Mouse (Mus musculus): ENCODE measurements around the gene Olfr1466. TPM values are rescaled to one million over a fixed set of nuclear protein-coding genes. Genes with fewer than 3 reads are reported as not detected.

The Olfr1466 gene
- not detected for total RNA-seq (2021)
- long read RNA-seq, experiment 1: 0 reads
- long read RNA-seq, experiment 2: 0 reads

DNA sequence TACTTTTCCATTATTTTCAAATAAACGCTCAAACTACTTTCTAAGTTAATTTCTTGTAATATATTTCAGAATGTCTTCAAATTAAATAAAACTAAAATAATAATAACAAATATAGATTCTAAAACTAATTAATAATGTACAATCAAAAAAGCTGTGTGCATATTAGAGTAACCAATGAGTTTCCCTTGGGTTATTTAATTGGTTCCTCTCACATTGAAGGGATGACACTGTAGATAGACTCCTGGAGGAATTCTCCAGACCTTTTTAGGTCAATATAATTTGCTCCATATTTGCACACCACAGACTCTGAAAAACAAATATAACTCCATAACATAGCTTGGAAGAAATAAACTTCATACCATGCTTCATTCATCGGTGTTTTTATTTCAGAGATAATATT lies at the start of gene Olfr1466:
Gene Olfr1466 (plus strand): TSS at position 301 of the 400 bp plus-strand sequence.
- H3K27ac ChIP-seq: no peak within 1 kb of the TSS
- DNase-seq (ENCODE audit: extremely low spot score in 1 of 2, low spot score in 2 of 2): no peak
- H3K4me3 ChIP-seq: no peak within 1 kb of the TSS
- TF ChIP-seq CTCF (IDR thresholded peaks at IDR 0.05): no peak
- intact Hi-C loops (cut with DNase I): no loop called here

DNA sequence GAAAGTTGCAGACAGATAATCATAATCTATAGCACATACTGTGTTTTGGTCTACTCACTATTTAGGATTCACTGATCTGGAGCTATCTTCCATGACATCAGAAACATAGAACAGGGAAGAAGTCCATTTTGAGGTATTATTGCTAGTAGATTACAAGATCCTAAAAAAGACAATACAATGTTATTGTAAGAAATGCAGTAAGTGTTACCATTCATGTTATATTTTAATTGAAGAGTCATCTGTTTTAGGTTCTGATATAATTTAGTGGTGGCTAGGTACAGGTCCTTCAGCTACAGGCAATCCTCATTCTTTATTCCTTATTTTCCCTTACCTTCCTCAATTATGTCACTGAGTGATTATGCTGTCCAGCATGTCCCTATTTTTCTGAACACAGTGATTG lies 23.2 kb upstream of the Olfr1466 start, which contains the start of gene Olfr1465:
Gene Olfr1465 (minus strand): TSS at position 101 of the 400 bp plus-strand sequence.
- Histone ChIP-seq H3K27ac (no peak within 1 kb of the TSS), H3K4me3 (no peak within 1 kb of the TSS)
- TF ChIP-seq CTCF (IDR thresholded peaks at IDR 0.05): no peak
- intact Hi-C loops (cut with DNase I): loop anchor here (2.0 kb wide), 1 partner anchor 35 kb away; no protein-coding TSS in a partner anchor
- no peak for DNase-seq (ENCODE audit: extremely low spot score in 1 of 2, low spot score in 2 of 2)

DNA sequence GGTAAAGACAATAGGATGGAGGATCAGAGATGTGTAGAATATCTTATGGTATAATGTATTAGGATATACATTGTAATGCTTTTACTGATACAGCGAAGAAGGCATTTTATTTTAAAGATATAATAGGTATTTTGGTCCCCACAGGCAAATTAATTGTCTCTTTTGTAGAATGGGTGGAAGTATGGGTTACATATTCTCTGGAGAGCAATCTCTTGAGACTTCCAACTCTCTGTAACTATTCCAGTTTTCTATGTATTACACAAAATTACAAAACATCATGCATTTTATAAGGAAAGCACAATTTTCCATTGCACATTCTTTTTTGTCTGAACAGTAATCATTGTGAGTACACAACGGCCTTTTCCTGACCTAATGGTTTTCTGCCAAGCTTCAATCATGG lies 23.3 kb downstream of the Olfr1466 start, which contains the start of gene Olfr1467:
Gene Olfr1467 (plus strand): TSS at position 301 of the 400 bp plus-strand sequence.
- DNase-seq (ENCODE audit: extremely low spot score in 1 of 2, low spot score in 2 of 2): no peak
- Histone ChIP-seq H3K27ac (no peak within 1 kb of the TSS), H3K4me3 (no peak within 1 kb of the TSS)
- TF ChIP-seq CTCF (IDR thresholded peaks at IDR 0.05): no peak
- intact Hi-C loops (cut with DNase I): no loop called here

Other genes with a start within 250 kb of the Olfr1466 start
- gene Olfr1457, start 241.0 kb upstream of the Olfr1466 start, total RNA-seq (2021): not detected
- not detected for gene Olfr1458, start 232.1 kb upstream of the Olfr1466 start, total RNA-seq (2021)
- under 1 TPM; 0.16 to 0.19 TPM for gene Olfr1459, start 189.3 kb upstream of the Olfr1466 start, total RNA-seq (2021)
- not detected for gene Olfr1461, start 175.9 kb upstream of the Olfr1466 start, total RNA-seq (2021)
- not detected for gene Olfr1462, start 153.1 kb upstream of the Olfr1466 start, total RNA-seq (2021)
- not detected for gene Olfr1463, start 107.5 kb upstream of the Olfr1466 start, total RNA-seq (2021)
- not detected for gene Olfr1465, start 23.3 kb upstream of the Olfr1466 start, total RNA-seq (2021)
- not detected for gene Olfr1467, start 23.4 kb downstream of the Olfr1466 start, total RNA-seq (2021)
- not detected for gene Olfr1469, start 69.0 kb downstream of the Olfr1466 start, total RNA-seq (2021)
- not detected for gene Olfr1471, start 104.5 kb downstream of the Olfr1466 start, total RNA-seq (2021)
- not detected for gene Olfr1472, start 117.2 kb downstream of the Olfr1466 start, total RNA-seq (2021)
- not detected for gene Olfr1474, start 130.7 kb downstream of the Olfr1466 start, total RNA-seq (2021)
- gene Olfr1475, start 141.3 kb downstream of the Olfr1466 start, total RNA-seq (2021): not detected
- gene Olfr1477, start 161.7 kb downstream of the Olfr1466 start, total RNA-seq (2021): not detected
- gene Olfr1480, start 189.1 kb downstream of the Olfr1466 start, total RNA-seq (2021): not detected
- gene Olfr1484, start 244.6 kb downstream of the Olfr1466 start, total RNA-seq (2021): not detected

All from left cerebral cortex, adult 2 months (tissue).